Mouse (Mus musculus) CD4-positive naive resting alpha-beta T cell, adult 57 days (primary cell): ENCODE measurements around the gene Ston2. TPM values are rescaled to one million over a fixed set of nuclear protein-coding genes. Genes with fewer than 3 reads are reported as not detected.

ENCODE experiments used
- total RNA-seq: library from RNA; stranded (reverse); gene quantifications from one replicate; pipeline ENCODE4 v1.2.4, GENCODE M21; 2023

Gene Ston2
- total RNA-seq = 3.5 TPM

GRCm38 (mm10) chr12:91787959-91788437 is at the start of gene Ston2:
Gene Ston2 (minus strand): TSS chr12:91788387.

GRCm38 (mm10) chr12:91589847-91590690 is 198.1 kb downstream of the Ston2 start, which contains the start of gene Gtf2a1:
Gene Gtf2a1 (minus strand): TSS chr12:91590487.

Other genes with a start within 250 kb of the Ston2 start
- 36.6 TPM for gene Gtf2a1, start 197.9 kb downstream of the Ston2 start, total RNA-seq
- gene Sel1l, start 60.8 kb upstream of the Ston2 start, total RNA-seq = 56.5 TPM